Mouse (Mus musculus): ENCODE measurements around the gene Bbs9.

DNA sequence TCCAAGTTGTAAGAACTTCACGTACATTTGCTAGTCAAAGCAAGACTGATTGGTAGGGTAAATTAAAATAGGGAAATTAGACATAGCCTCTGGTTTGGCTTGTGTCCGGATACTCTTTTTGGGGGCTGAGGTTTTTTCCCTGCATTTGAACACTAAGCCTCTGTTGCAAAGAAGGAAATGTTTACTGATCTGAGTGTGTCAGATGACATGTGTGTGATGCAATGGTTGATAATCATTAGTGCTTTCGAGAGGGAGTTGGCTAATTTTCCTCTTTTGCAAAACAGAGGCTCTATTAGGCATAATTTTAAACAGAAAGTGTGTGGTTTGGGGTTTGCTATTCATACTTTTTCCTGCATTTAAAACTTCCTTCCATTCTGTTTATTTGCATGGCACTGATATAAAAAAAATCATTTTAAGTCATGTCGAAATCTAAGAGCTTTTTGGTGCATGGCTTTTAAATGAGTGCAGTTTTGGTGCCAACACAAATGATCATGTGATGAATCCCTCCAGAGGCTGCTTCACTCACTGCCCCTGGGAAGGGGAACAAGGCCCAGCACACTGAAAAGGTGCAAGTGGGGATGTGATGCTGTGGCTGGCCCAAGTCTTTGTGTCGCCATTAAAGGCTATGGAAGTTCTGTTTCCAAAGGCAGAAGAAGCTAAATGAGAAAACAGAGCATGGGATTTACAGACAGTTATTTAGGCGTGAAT, 211.4 kb downstream of the Bbs9 start:
- TF ChIP-seq CTCF (IDR thresholded peaks at IDR 0.05) (no peak), EP300 (IDR thresholded peaks at IDR 0.05; ENCODE audit: insufficient read depth, low read depth, low read length) (no peak), POLR2A (IDR thresholded peaks at IDR 0.05; ENCODE audit: insufficient read depth, low read depth, low read length) (no peak)

Measured in heart, adult 2 months (tissue).